7 mouse cellular contexts compared by ENCODE assay signal in the genomic region with DNA sequence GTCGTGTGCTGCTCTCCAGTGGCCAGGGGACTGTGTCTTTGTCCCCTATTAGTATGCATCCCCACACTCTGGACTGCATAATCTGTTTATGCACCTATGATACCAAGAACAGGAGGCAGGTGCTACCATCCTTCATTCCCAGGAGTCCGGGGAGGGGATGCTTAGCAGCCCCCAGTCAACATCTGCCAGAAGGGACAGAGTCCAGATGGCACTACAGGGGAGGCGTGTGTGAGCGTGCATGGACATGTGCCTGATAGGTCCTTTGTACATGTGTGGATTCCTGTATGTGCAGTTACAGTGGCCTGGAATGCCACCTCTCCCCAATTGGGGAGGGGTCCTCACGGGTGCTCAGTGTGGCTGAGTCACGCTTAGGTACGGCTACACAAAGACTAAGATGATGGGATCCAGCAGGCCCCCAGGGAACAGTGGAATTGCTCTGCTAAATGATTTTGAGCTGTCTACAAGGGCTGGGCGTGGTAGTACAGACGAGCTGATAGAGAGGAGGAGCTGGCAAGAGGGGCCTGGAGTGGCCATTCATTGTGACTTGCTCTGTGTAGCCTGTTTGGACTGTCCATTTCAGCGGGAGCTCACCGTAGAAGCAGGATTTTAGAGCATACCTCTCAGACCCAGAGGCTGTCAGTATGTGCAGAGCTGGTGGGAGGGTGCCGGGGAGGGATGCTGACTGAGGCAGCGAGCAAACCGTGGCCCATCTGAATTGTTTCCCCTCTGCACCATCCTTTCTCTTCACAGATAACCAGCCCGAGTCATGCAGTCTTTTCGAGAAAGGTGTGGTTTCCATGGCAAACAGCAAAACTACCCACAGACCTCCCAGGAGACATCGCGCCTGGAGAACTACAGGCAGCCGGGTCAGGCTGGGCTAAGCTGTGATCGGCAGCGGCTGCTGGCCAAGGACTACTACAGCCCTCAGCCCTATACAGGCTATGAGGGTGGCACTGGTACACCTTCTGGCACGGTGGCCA. TPM values are rescaled to one million over a fixed set of nuclear protein-coding genes. Genes with fewer than 3 reads are reported as not detected.
DNase-seq lines count a peak whose midpoint lies in the region; ATAC-seq lines count a peak whose summit lies in the region.

No protein-coding gene starts in this region.

- H3K27me3 ChIP-seq in megakaryocyte, embryonic 14.5 days (replicated peaks) = no peaks in the 10 kb centered on the region
- H3K27me3 ChIP-seq in forebrain, embryonic 11.5 days (ENCODE audit: control insufficient read depth, insufficient read depth, low read length) = no peaks in the 10 kb centered on the region
- no peaks in the 10 kb centered on the region for H3K27me3 ChIP-seq in neural tube, embryonic 14.5 days (ENCODE audit: control insufficient read depth, insufficient read depth, low read length)

- intact Hi-C loops in left cerebral cortex, postnatal 36 days (cut with DNase I) = no loop called here

- H3K4me3 ChIP-seq in megakaryocyte, embryonic 14.5 days (replicated peaks) = peak overlapping the region; percentile 89
- no peak overlapping the region for H3K4me3 ChIP-seq in forebrain, embryonic 11.5 days (ENCODE audit: low read depth, low read length)
- H3K4me3 ChIP-seq in neural tube, embryonic 14.5 days (ENCODE audit: low read depth, low read length) = no peak overlapping the region

- no peak overlapping the region for H3K9ac ChIP-seq in forebrain, embryonic 11.5 days (ENCODE audit: low read length)
- H3K9ac ChIP-seq in neural tube, embryonic 14.5 days (replicated peaks; ENCODE audit: low read depth, low read length) = peak overlapping the region; percentile 25; the same call in 1 of the 2 replicates

- ATAC-seq in megakaryocyte, adult 5-6 weeks (ENCODE audit: poor library complexity, severe bottlenecking) = no peak
- ATAC-seq in forebrain, embryonic 11.5 days (replicated peaks; ENCODE audit: low FRiP score) = no peak
- peak; percentile 15; the same call in 1 of the 2 replicates for ATAC-seq in neural tube, embryonic 14.5 days (ENCODE audit: low read depth)

- peak overlapping the region; percentile 65 for H3K27ac ChIP-seq in forebrain, embryonic 11.5 days (ENCODE audit: low read depth, low read length)
- H3K27ac ChIP-seq in neural tube, embryonic 14.5 days (ENCODE audit: low read depth, low read length) = peak overlapping the region; percentile 90

- H3K4me1 ChIP-seq in megakaryocyte, embryonic 14.5 days = peaks cover 100% of the 10 kb centered on the region
- peaks cover 19% of the 10 kb centered on the region for H3K4me1 ChIP-seq in forebrain, embryonic 11.5 days (replicated peaks; ENCODE audit: control insufficient read depth, insufficient read depth, low read length)
- H3K4me1 ChIP-seq in neural tube, embryonic 14.5 days (ENCODE audit: control insufficient read depth, insufficient read depth, low read length) = peaks cover 47% of the 10 kb centered on the region

- no peak overlapping the region for H3K4me2 ChIP-seq in forebrain, embryonic 11.5 days (ENCODE audit: low read depth, low read length, severe bottlenecking)
- no peak overlapping the region for H3K4me2 ChIP-seq in neural tube, embryonic 14.5 days (ENCODE audit: low read depth, low read length)

- WGBS in forebrain, embryonic 11.5 days = 59% methylated on average over 22 of the region's 22 CpGs
- WGBS in neural tube, embryonic 14.5 days = 23% methylated on average over 22 of the region's 22 CpGs

- no peaks in the 10 kb centered on the region for H3K9me3 ChIP-seq in megakaryocyte, embryonic 14.5 days
- no peaks in the 10 kb centered on the region for H3K9me3 ChIP-seq in forebrain, embryonic 11.5 days (ENCODE audit: control insufficient read depth, low read length)
- H3K9me3 ChIP-seq in neural tube, embryonic 14.5 days (ENCODE audit: control insufficient read depth, low read length) = no peaks in the 10 kb centered on the region

- H3K36me3 ChIP-seq in megakaryocyte, embryonic 14.5 days (replicated peaks; ENCODE audit: low read length) = peaks cover 93% of the 10 kb centered on the region
- peaks cover 18% of the 10 kb centered on the region for H3K36me3 ChIP-seq in forebrain, embryonic 11.5 days (ENCODE audit: control insufficient read depth, insufficient read depth, low read length)
- peaks cover 42% of the 10 kb centered on the region for H3K36me3 ChIP-seq in neural tube, embryonic 14.5 days (ENCODE audit: control insufficient read depth, insufficient read depth, low read length)

- peak; percentile 53 for DNase-seq in forebrain, embryonic 11.5 days (ENCODE audit: low spot score)
- DNase-seq in left cerebral cortex, postnatal 36 days (ENCODE audit: low spot score in 2 of 2) = peak; percentile 65 to 68
- DNase-seq in testis, postnatal 10 days (ENCODE audit: low spot score) = no peak
- DNase-seq in kidney, postnatal 4 days = no peak

RNA-seq across cellular contexts. Expression of a gene that starts 37.7 kb away (rescaled TPM):
- polyA plus RNA-seq in megakaryocyte, embryonic 14.5 days (2012; ENCODE audit: insufficient read depth, low replicate concordance) = 138 and 188 TPM in 2 replicates
- 27.5 and 37.3 TPM in 2 replicates for total RNA-seq in megakaryocyte, adult 5-6 weeks (2015)
- total RNA-seq in megakaryocyte, adult 5-6 weeks (2017) = 27.6 and 43.3 TPM in 2 replicates
- 63.9 and 68.7 TPM in 2 replicates for polyA plus RNA-seq in forebrain, embryonic 11.5 days (2014; fragmentation: Nextera tagmentation; extraction: Ambion mirVana)
- total RNA-seq in left cerebral cortex, postnatal 36 days (2021) = 10 to 100 TPM; 48.2 to 63.2 TPM
- 38.5 and 41.3 TPM in 2 replicates for polyA plus RNA-seq in neural tube, embryonic 14.5 days (2014; fragmentation: Nextera tagmentation; extraction: Ambion mirVana)

Comparison
In these comparisons a context has a peak if more than half of its experiments do, and no peak if none do; other contexts are left out.
1. DNase-seq: peak in forebrain, embryonic 11.5 days (single experiment) and left cerebral cortex, postnatal 36 days (2 of 2); none in testis, postnatal 10 days (single experiment) and kidney, postnatal 4 days (0 of 2).